Mouse (Mus musculus) mouse trophoblast stem cell (cell line): ENCODE results near the gene Chst10.

Experiments
- in situ Hi-C, 2 experiments: fragments of 300-500 bp; cut with MseI, MboI; formaldehyde crosslinking; loops; 2 replicates in 1 of 2; 3 replicates in 1 of 2; pipeline ENCODE4 v1.15.1; 2025

The Chst10 gene

DNA sequence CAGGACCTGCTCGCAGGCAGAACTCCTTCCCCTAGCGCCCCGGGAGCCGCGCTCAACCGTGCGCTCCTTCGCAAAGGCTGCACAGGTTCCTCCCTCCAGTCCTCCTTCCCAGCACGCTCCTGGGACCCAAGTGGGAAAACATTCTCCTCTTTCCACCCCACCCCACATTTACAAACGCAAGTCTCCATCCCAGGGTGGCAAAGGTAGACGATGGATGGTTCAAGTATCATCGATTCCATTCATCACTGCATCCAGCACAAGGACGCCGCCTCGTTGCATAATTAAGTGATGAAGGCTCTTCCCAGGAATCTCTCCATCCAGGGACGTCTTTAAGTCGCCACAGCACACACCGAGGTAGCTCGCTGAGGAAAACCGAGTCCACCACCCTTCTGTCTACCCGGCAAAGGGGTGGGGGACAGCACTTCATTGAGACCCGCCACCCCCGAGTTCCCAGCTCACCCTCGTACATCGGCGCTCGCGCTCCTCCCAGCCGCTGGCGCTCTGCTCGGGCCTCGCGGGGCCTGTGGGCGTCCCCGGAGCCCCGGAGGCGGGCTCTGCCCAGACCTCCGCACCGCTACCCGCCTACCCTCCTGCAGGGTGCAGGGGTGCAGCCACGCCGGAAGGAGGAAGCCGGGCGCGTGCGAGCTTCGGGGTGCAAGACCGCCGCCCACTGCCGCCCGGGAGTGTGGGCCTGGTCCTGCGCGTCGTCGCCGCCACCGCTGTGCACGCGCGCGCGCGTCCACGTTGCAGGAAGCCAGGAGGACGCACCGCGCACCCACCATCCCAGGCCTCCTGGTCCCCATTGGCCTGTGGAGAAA lies at the start of gene Chst10:
Gene Chst10 (minus strand): TSS at position 731 of the 818 bp plus-strand sequence.
- in situ Hi-C loops: no loop called here

DNA sequence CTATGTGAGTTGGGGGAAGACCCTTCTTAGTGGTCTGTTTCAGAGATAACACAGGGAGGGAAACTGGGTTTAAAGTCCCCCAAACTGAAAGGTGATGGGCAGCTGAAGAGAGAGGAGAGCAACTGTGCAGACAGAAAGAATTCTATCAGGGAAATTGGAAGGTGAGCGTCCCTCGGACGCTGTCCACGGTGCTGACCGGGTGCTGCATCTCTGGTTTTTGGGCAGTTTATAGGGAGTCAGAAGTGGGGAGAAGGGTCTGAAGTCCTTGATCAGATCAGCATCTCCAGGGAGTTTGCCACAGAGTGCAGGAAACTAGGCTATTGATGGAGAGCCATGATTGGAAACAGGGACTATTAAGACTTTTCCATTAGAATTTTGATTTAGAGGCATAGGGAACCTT lies 41.6 kb upstream of the Chst10 start:
- in situ Hi-C loops: loop anchor here (5.0 to 10.0 kb wide), 3 partner anchors 75 to 115 kb away; no protein-coding TSS in a partner anchor

DNA sequence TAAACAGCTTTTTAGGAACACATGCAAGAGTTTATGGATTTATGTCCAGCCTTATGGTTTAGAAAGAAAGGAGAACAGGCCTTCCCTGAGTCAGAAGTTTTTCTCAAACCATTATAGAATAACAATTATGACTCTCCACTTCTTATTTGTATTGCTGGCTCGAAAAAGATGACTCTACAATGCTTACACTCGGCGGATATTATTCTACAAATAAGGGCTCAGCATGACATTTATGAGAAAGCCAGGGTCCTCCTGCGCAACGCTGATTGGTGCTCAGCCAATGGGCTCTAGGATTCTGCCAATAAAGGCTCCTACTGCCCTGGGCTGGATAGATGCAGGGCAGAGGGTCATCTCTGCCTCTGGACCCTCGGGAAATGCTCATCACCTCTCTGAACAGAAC lies 40.9 kb upstream of the Chst10 start, which contains the start of gene Nms:
Gene Nms (plus strand): TSS at position 301 of the 400 bp plus-strand sequence.
- in situ Hi-C loops: loop anchor here (5.0 to 10.0 kb wide), 3 partner anchors 74 to 114 kb away; no protein-coding TSS in a partner anchor

DNA sequence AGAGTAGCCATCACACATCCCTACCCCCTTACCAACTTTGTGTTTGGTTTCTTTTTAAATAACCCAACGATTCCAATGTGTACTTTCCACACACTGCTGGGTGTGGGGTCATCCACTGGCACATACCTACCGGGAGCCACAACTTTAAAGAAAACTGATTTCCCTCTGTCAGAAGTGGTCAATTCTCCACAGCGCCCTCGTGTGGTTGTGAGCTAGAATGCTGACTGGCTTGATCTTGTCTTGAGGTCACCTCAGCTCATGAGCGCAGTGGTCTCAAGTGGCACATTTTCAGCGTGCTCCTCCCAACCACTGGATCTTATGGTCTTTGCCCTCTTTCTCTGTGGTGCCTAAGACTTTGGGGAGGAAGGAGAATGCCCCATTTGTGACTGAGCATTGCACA lies 38.8 kb upstream of the Chst10 start:
- in situ Hi-C loops: loop anchor here (5.0 to 10.0 kb wide), 3 partner anchors 72 to 112 kb away; no protein-coding TSS in a partner anchor

DNA sequence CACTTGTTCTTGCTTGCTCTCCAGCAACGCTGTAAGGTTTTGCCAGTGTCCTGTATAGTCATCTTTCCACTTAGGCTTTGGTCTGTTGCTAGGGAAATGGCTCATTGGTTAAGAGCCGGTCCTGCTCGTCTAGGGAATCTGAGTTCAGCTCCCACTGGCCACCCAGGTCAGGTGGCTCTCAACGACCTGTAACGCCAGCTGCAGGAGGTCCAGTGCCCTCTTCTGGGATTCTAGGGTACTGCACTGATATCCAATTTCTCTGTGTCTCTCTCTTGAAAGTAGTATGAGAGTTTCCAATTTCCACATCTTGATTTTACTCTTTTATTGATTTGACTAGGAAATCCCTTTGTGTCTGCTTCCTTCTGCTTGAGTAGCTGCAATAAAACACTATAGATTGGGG lies 36.7 kb upstream of the Chst10 start:
- in situ Hi-C loops: loop anchor here (5.0 to 10.0 kb wide), 3 partner anchors 70 to 110 kb away; no protein-coding TSS in a partner anchor

DNA sequence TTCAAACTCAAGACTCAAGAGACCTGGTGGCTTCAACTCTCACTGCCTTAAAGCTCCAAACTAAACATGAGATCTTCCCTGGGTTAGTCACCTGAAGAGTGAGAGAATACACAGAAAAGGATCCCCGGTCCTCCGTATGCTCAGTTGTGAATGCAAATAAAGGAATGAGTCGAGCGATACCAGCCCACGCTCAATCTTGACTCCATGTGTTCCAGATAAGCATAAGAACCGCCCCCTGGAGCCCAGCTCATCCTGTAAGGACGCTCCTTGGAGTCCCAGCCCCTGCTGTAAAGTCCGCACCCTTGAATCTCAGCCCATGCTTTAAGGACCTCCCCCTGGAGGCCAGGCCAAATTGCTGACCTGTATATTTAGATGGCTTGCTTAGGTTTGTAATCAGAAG lies 32.8 kb upstream of the Chst10 start:
- in situ Hi-C loops: loop anchor here (10.0 kb wide), 2 partner anchors 66 to 106 kb away; no protein-coding TSS in a partner anchor

DNA sequence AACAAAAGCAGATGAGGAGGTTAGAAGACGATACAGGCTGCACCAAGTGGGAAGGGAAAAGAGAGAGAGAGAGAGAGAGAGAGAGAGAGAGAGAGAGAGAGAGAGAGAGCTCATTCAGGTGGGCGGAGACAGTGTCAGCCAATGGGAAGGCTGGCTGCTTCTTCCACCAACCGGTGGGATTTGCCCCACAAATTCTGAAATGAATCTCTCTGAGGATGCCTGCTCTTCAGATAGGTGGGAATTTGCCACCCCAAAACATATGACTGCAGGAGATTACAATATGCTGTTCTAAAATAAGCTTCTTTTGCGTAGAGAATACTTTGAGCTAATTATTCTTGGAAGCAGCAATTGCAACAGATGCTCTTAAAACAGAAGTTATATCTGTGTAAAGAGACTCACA lies 31.5 kb upstream of the Chst10 start:
- in situ Hi-C loops: no loop called here

DNA sequence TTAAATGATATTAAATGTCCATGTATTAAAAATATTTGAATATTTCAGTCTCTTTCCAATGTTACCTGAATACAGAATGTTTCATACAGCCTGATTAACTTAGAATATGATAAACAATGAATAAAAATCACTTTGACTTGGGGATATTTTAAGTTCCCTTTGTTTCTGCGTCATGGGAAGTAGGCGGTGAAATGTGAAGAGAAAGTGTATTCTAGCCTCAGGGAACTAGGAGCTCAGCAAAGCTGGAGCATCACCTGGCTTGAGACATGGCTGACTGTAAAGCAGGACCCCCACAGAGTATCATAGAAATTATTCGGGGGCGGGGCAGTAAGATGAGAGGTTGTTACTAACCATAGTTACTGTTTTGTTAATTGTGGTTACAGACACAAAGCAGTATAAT lies 31.0 kb upstream of the Chst10 start:
- in situ Hi-C loops: no loop called here

DNA sequence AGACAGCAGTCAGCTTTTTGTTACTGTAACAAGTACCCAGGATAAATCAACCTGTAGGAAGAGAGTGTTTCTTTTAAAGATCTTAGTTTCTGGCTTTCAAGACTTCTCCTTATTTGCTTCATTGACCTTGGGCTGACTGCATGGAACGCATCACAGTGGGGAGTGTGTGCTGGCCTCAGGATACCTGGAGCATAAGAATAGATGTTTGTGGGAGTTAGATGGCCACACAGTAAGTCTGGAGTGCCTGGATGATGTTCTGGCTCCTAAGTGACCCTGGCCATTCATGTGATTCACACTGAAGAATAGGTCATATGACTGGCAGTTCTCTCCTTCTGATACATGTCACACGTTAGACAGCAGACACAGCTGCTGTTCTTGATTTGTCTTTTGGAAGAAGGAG lies 6.0 kb upstream of the Chst10 start:
- in situ Hi-C loops: no loop called here

DNA sequence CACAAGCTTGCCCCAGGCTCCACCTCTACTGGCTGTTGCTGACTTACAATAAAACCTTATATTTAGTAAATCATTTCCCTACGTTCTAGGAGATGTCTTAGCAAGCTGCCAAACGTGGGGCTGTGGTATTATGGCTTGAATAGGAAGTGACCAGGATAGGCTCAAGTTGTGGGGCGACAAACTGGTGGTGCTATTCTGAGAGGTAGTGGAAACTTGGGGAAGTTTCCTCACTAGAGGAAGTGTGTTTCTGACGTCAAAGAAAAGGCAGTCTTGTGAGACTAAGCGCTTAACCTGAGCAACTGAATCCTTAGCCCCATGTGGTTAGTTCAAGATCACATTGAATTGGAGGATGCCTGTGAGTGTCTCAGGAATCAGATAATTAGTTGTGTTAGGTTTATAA lies 4.6 kb upstream of the Chst10 start:
- in situ Hi-C loops: no loop called here

DNA sequence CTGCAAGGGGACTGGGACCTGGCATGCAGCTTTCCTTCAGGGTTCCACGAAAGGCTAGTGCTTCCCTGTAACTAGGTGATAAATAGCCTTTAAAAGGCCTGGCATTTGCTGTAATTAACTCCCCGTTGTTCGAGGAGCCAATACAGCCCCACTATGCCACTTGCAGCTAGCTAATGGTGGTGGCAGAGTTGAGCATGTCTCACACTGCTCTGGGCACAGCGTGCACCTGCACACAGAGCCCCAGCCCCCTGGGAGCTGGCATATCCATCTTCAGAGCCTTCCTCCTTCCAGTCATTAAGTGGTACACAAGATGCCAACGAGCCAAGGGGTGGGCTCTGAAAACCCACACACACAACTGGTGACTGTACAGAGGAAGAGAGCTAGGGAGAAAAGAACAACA lies 4.9 kb downstream of the Chst10 start:
- in situ Hi-C loops: no loop called here

DNA sequence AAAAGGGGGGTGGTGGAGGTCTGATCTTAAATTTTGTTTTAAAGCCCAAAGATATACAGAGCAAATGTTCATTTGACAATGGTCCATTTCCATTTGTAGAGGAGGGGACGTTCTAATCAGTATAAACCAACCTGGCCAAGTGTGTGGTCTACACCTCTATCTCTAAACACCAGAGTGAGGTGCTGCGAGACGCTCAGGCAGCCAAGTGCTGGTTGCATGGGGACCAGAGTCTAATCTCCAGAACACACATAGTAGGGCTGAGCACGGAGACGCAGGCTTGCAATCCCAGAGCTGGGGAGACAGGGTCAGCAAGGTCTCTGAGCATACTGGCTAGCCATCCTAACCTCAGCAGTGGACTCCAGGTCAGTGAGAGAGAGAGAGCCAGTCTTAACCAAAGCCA lies 6.5 kb downstream of the Chst10 start:
- in situ Hi-C loops: no loop called here

DNA sequence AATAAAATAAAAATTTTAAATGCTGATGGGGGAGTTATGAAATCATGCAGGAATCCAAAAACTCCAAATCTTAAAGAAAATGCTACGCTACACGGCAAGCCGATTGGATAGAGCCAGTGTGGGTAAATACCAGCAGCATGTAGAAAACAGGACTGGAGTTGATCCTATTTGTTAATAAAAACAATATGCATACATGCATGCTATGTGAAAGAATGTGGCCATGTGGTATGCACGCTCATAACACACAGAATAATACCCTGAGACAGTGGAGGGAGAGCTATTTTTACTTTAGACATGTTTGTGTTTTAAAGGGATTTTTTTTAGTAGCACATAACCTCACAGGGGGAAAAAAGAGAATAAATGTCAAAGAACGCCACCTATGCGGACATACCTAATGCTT lies 9.2 kb downstream of the Chst10 start:
- in situ Hi-C loops: no loop called here

DNA sequence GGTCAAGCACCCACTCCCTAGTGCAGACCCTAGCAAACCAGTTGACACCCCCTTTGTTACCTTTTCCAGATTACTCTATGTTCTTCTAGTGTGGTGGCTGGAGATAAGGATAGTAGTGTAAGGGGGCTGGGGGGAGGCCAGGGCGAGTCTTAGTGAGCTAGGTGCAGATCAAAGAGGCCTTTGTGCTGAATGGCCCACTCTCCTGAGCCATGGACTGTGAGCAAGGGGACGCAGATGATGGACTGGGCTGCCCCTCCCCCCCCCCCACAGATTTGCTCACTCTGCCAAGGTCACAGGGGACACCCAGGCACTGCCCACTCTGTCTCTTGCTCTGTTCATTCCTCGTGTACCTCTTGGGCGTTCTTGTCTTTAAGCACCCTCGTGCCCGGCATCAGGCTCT lies 10.9 kb downstream of the Chst10 start:
- in situ Hi-C loops: no loop called here

DNA sequence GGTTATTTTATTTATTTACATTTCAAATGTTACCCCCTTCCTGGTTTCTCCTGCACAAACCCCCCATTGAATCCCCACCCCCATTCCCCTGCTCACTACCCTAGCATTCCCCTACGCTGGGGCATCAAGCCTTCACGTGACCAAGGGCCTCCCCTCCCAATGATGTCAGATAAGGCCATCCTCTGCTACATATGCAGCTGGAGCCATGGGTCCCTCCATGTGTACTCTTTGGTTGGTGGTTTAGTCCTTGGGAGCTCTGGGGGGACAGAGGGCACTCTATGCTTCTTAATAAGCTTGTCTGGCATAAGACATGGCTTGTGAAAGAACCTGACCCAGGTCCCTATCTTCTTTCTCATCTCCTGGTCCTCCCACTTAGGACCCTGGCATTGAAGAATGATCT lies 11.4 kb downstream of the Chst10 start:
- in situ Hi-C loops: no loop called here

DNA sequence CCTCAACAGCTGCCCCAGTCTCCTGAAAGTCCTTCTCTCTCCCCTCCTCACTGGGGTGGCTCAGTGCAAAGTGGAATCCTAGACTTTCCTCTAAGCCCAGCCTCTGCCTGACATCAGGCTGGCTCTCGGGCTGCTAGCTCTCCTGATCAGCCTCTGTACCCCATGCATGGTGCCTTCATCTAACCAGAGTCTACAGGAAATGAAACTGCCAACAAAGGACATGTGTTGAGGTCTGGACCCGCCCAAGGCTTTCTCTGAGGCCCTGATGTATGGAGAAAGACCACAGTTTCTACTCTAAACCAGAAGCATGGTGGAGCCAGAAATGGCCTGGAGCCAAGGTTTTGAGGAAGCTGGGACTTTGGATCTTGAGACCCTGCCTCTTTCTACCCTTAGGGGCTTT lies 12.0 kb downstream of the Chst10 start:
- in situ Hi-C loops: no loop called here

DNA sequence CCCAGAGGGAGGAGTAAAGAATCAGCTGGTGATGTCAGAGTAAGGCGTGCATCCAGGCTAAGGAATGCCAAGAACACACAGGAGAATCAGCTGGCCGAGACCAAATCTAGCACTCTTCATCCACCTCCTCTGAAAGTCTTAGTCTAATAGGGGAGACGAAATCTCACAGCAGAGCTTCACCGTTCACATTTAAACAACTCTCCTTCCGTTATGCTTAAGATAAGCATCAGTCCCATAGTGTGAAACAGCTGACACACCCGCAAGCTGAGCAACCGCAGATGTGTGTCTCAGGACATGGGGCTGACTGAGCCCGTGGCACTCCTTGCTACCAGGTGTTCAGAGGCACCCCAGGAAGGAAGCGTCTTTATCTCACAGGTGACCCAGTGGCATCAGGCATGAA lies 14.2 kb downstream of the Chst10 start:
- in situ Hi-C loops: no loop called here

DNA sequence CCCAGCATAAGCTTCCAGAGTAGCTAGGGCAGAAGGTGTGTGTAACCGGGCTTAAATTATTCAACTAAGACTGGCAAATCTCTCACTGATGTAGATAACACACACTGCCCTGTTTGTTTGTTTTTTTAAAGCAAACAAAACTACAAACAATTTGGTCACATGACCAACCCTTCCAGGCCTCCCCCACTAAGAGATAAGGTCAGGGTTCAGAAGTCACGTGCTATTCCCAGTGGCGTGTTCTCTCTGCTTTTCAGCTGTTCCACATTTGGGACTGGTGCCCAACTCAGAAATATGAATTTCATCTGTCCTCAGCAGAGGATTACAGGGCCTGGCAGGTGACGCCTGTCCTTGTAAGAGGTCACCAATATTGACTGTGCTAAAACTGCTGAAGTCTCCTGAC lies 15.2 kb downstream of the Chst10 start:
- in situ Hi-C loops: no loop called here

DNA sequence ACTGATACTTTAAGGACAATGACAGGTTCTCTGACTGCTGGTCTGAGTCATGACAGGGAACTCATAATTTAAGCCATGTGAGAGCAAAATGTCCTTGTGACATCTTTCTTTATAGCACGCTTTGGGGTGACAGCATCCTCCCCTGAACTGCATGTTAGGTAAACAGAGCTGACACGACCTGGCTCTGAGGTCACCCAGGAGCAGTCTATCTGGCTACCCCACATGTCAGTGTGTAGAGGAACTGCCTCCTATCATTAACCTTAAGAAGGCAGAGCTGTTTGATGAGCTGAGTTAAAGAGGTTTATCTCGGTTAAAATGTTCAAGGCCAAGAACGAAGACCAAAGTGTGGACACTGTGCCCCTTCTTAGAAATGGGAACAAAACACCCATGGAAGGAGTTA lies 16.6 kb downstream of the Chst10 start:
- in situ Hi-C loops: no loop called here

DNA sequence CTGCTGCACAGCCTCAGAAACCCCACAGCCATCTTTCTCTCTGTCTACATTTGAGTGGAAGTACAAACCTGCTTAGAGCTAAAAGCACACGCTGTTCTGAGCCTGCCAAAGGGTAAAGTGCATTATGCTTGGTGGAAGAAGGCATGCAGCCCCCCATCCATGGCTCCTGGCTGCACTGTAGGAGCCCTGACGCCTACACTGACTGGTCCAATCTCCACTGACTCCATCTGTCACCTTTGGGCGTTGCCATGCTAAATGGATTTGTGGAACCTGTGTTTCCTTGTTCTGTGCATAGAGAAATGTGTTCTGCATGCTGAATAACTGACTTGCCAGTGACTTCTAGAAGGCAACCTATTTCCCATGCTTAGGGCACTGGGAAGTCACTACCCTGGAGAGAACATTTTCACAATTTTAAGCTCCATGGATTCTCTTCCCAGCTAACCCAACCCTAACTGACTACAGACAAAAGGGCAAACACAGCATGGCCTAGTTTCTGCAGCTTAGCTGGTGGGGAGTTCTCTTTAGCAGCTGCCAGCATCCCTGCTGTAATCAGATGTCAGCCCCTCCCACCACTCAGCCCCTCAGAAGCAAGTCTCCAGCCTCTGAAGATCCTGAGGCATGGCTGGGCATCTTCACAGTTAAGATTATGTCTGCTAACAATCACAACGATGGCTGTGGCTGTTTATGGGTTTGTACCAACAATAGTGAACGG lies 21.1 kb downstream of the Chst10 start:
- in situ Hi-C loops: no loop called here

DNA sequence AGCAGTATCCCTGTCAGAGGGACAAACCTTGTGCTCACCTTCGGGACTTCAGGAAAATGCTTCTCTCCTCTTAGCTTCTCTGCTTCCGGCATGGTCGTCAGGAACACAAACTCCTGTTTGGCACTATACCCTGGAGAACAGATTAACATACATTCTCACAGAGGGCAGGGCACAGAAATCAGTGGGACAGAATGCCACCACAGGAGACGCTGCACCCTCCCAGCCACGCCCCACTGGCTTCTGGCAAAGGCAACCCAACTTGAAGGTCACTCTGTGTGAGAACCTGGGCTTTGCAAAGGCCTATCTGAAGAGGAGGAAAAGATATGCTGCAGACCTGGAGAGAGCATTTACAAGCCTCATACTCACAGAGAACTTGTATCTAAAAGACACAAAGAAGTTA lies 24.1 kb downstream of the Chst10 start:
- in situ Hi-C loops: no loop called here

DNA sequence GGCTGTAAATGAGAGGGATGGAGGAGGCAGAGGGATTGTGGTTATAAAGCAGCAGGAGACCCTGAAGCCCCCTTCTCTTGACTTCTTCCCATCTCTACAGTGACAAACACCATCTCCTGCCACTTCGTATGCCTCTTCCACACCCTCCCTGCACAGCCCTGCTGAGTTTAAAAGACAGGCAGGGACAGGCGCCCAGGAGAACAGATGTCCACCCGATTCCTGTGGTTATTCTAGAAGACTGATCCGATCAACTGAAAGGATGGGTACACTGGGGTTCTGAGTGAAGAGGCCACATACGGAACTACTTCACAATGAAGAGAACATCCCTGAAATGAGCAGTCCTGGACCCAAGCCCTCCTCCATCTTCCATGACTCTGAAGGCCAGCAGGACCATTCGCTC lies 26.1 kb downstream of the Chst10 start:
- in situ Hi-C loops: no loop called here
